In the genomic region with DNA sequence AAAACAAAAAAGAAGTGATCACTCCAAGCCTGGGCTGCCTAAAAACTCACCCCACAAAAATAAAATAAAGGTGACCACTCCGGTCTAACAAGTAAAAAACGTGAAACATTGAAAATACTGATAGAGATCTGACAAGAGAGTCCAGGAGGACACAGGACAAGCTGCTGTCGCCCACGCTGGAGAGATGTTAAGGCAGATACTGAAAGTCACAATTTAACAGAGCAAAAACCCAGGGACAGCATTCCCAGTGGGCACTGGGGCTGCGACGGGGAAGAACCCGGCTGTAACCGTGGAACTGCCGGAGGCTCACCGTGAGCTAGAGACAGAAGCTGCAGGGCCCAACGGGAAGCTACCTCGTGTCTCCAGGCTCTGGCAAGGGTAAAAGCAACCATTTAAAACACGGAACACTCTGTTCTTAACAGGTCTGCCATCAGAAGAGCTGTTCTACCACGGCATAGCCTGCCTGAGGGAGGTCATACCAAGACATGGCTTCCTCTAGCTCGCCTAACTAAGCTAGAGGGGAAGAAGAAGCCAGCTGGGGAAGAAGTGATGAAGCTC, we compare ENCODE assay signal across 27 mouse cellular contexts. TPM values are rescaled to one million over a fixed set of nuclear protein-coding genes. Genes with fewer than 3 reads are reported as not detected.
A peak's percentile ranks its signal among the peaks of the same experiment; 100 is the strongest.
DNase-seq lines count a peak whose midpoint lies in the region; ATAC-seq and TF ChIP-seq lines count a peak whose summit lies in the region.
"Had no signal": no experiment of that assay in that cellular context is flagged by ENCODE, and none has a peak within 500 bp of the region (broad histone marks: within the 10 kb centered on the region; RNA-seq: fewer than 3 reads in every experiment).

No protein-coding gene starts in this region.

- DNase-seq in liver, adult 2 months (ENCODE audit: extremely low read depth, low read depth, low spot score) = no peak
- DNase-seq in fat pad, adult 2 months (ENCODE audit: extremely low read depth, low read depth, low spot score) = peak; percentile 75
- DNase-seq in gonadal fat pad, adult 2 months (ENCODE audit: low read depth) = peak; percentile 75
- no peak for DNase-seq in Muller cell, postnatal 12 days (ENCODE audit: inconsistent ontology term)
- no peak for DNase-seq in frontal cortex, postnatal 14 days (ENCODE audit: low spot score in 2 of 2)
- DNase-seq: adrenal gland, adult 2 months; B cell, adult 2 months; cerebellum, adult 2 months; cerebellum, postnatal 14 days; heart, postnatal 10 days; kidney, postnatal 36 days; lung, adult 2 months; lung, postnatal 14 days; midbrain, embryonic 14.5 days; thymus, postnatal 14 days had no signal

- no peak overlapping the region for H3K27ac ChIP-seq in liver, adult 2 months (replicated peaks; ENCODE audit: insufficient read depth, low read depth, low read length)
- no peak overlapping the region for H3K27ac ChIP-seq in liver, embryonic 12.5 days
- peak overlapping the region; percentile 69 for H3K27ac ChIP-seq in liver, embryonic 16.5 days (ENCODE audit: low read length)
- H3K27ac ChIP-seq: forebrain, embryonic 15.5 days; heart, embryonic 13.5 days; layer of hippocampus, adult 2 months; left cerebral cortex, adult 2 months; limb, embryonic 13.5 days had no signal

- H3K9ac ChIP-seq in liver, adult 2 months (ENCODE audit: low read depth, low read length) = 0 out of 2 replicates have a peak overlapping the region, but pooled peaks have one; percentile 1
- H3K9ac ChIP-seq in liver, embryonic 12.5 days = no peak overlapping the region
- H3K9ac ChIP-seq in liver, embryonic 16.5 days (ENCODE audit: low read depth, low read length) = 0 out of 2 replicates have a peak overlapping the region, but pooled peaks have one; percentile 10
- H3K9ac ChIP-seq: forebrain, embryonic 15.5 days; heart, embryonic 13.5 days; limb, embryonic 13.5 days had no signal

- no peaks in the 10 kb centered on the region for H3K79me2 ChIP-seq in liver, adult 2 months (ENCODE audit: control insufficient read depth, insufficient read depth, low read length)

- ATAC-seq in liver, embryonic 12.5 days = no peak
- ATAC-seq in liver, embryonic 16.5 days (ENCODE audit: low read depth) = peak; percentile 73
- ATAC-seq: activated CD4-positive, CD25-positive, alpha-beta regulatory T cell, adult 4 months; forebrain, embryonic 15.5 days; intestine, embryonic 16.5 days had no signal

- peak overlapping the region; percentile 0; the same call in 1 of the 2 replicates for H3K4me3 ChIP-seq in liver, adult 2 months (ENCODE audit: insufficient read depth, low read depth, low read length)
- no peak overlapping the region for H3K4me3 ChIP-seq in liver, embryonic 12.5 days
- H3K4me3 ChIP-seq in liver, embryonic 16.5 days (ENCODE audit: low read depth, low read length) = no peak overlapping the region
- H3K4me3 ChIP-seq: forebrain, embryonic 15.5 days; heart, embryonic 13.5 days; layer of hippocampus, adult 2 months; left cerebral cortex, adult 2 months; limb, embryonic 13.5 days had no signal

- no peaks in the 10 kb centered on the region for H3K9me3 ChIP-seq in liver, embryonic 12.5 days (replicated peaks)
- H3K9me3 ChIP-seq in liver, embryonic 16.5 days (replicated peaks; ENCODE audit: control insufficient read depth, low read length) = no peaks in the 10 kb centered on the region
- H3K9me3 ChIP-seq: forebrain, embryonic 15.5 days; heart, embryonic 13.5 days; limb, embryonic 13.5 days had no signal

- WGBS in liver, adult 2 months = 33% methylated on average over 15 of the region's 15 CpGs
- 64% methylated on average over 15 of the region's 15 CpGs for WGBS in liver, embryonic 12.5 days (ENCODE audit: insufficient replicate concordance)
- 63% methylated on average over 15 of the region's 15 CpGs for WGBS in liver, embryonic 16.5 days (ENCODE audit: insufficient replicate concordance)

- TF ChIP-seq POLR2A in liver, adult 2 months (IDR thresholded peaks at IDR 0.05; ENCODE audit: extremely low read depth, insufficient read depth, low read length) = no peak

- no peak overlapping the region for H3K4me2 ChIP-seq in liver, embryonic 12.5 days
- H3K4me2 ChIP-seq in liver, embryonic 16.5 days (ENCODE audit: low read depth, low read length) = no peak overlapping the region
- H3K4me2 ChIP-seq: forebrain, embryonic 15.5 days; heart, embryonic 13.5 days; limb, embryonic 13.5 days had no signal

- TF ChIP-seq CTCF in liver, adult 2 months (IDR thresholded peaks at IDR 0.05; ENCODE audit: low read depth, low read length) = no peak

- H3K4me1 ChIP-seq in liver, adult 2 months (ENCODE audit: control insufficient read depth, insufficient read depth, low read length) = peaks cover 7% of the 10 kb centered on the region
- 0 out of 2 replicates have a peak, but pooled peaks cover 2% of the 10 kb centered on the region for H3K4me1 ChIP-seq in liver, embryonic 12.5 days
- H3K4me1 ChIP-seq in liver, embryonic 16.5 days (ENCODE audit: control insufficient read depth, low read depth, low read length) = no peaks in the 10 kb centered on the region; the same call in 1 of the 2 replicates
- H3K4me1 ChIP-seq: forebrain, embryonic 15.5 days; heart, embryonic 13.5 days; limb, embryonic 13.5 days had no signal

- H3K27me3 ChIP-seq in liver, adult 2 months (ENCODE audit: control insufficient read depth, insufficient read depth, low read length) = no peaks in the 10 kb centered on the region
- H3K27me3 ChIP-seq in liver, embryonic 12.5 days (replicated peaks) = no peaks in the 10 kb centered on the region
- no peaks in the 10 kb centered on the region for H3K27me3 ChIP-seq in liver, embryonic 16.5 days (ENCODE audit: control insufficient read depth, insufficient read depth, low read depth, low read length)
- H3K27me3 ChIP-seq: forebrain, embryonic 15.5 days; heart, embryonic 13.5 days; limb, embryonic 13.5 days had no signal

- H3K36me3 ChIP-seq in liver, adult 2 months (ENCODE audit: control insufficient read depth, insufficient read depth, low read length) = no peaks in the 10 kb centered on the region
- H3K36me3 ChIP-seq in liver, embryonic 12.5 days = no peaks in the 10 kb centered on the region
- no peaks in the 10 kb centered on the region for H3K36me3 ChIP-seq in liver, embryonic 16.5 days (ENCODE audit: control insufficient read depth, insufficient read depth)
- H3K36me3 ChIP-seq: forebrain, embryonic 15.5 days; heart, embryonic 13.5 days; limb, embryonic 13.5 days had no signal

RNA-seq across cellular contexts. Expression of gene Lima1, which starts 44.4 kb away (rescaled TPM):
- 28.9 and 32.7 TPM in 2 replicates for total RNA-seq in liver, adult 2 months (2014; rRNA removed)
- polyA plus RNA-seq in liver, adult 2 months (2012; rRNA removed) = 11.2 and 16.0 TPM in 2 replicates
- 10.6 and 11.0 TPM in 2 replicates for polyA plus RNA-seq in liver, embryonic 12.5 days (2016; fragmentation: Nextera tagmentation; extraction: Ambion mirVana)
- polyA plus RNA-seq in gonadal fat pad, adult 2 months (2012; rRNA removed) = 28.4 and 33.8 TPM in 2 replicates
- 12.2 and 14.2 TPM in 2 replicates for polyA plus RNA-seq in liver, embryonic 16.5 days (2015; fragmentation: Nextera tagmentation; extraction: Ambion mirVana)

RNA-seq across cellular contexts. Expression of gene Fam186a, which starts 47.2 kb away (rescaled TPM):
- not detected in 2 replicates for total RNA-seq in liver, adult 2 months (2014; rRNA removed)
- polyA plus RNA-seq in liver, adult 2 months (2012; rRNA removed) = not detected in 2 replicates
- polyA plus RNA-seq in liver, embryonic 12.5 days (2016; fragmentation: Nextera tagmentation; extraction: Ambion mirVana) = not detected in 2 replicates
- 0.20 and 0.30 TPM in 2 replicates for polyA plus RNA-seq in gonadal fat pad, adult 2 months (2012; rRNA removed)
- polyA plus RNA-seq in liver, embryonic 16.5 days (2015; fragmentation: Nextera tagmentation; extraction: Ambion mirVana) = not detected in 2 replicates
- total RNA-seq: heart, postnatal 10 days; monocyte, adult 5-6 weeks had no signal
- polyA plus RNA-seq: activated CD4-positive, CD25-positive, alpha-beta regulatory T cell, adult 4 months; embryonic facial prominence, embryonic 11.5 days; forebrain, embryonic 15.5 days; heart, embryonic 13.5 days; intestine, embryonic 16.5 days; kidney, embryonic 14.5 days; midbrain, embryonic 14.5 days had no signal

RNA-seq across cellular contexts. Expression of gene Larp4, which starts 50.2 kb away (rescaled TPM):
- total RNA-seq in liver, adult 2 months (2014; rRNA removed) = 40.5 and 48.3 TPM in 2 replicates
- 26.5 and 32.7 TPM in 2 replicates for polyA plus RNA-seq in liver, adult 2 months (2012; rRNA removed)
- 33.1 TPM in 2 replicates for polyA plus RNA-seq in liver, embryonic 12.5 days (2016; fragmentation: Nextera tagmentation; extraction: Ambion mirVana)
- polyA plus RNA-seq in gonadal fat pad, adult 2 months (2012; rRNA removed) = 66.3 and 78.5 TPM in 2 replicates
- polyA plus RNA-seq in liver, embryonic 16.5 days (2015; fragmentation: Nextera tagmentation; extraction: Ambion mirVana) = 16.6 and 17.1 TPM in 2 replicates

Comparison
In these comparisons a context has a peak if more than half of its experiments do, and no peak if none do; other contexts are left out.
1. DNase-seq: peak in fat pad, adult 2 months (single experiment) and gonadal fat pad, adult 2 months (single experiment); none in liver, adult 2 months (single experiment), Muller cell, postnatal 12 days (single experiment) and frontal cortex, postnatal 14 days (0 of 2).